Mouse (Mus musculus) cerebellum, postnatal 4 days (tissue): ENCODE data around the gene Grk2.

Experiments used
- DNase-seq, 2 experiments: peaks; one replicate each; pipeline ENCODE4 v3.0.0; 2022; ENCODE audit warnings: low spot score in 2 of 2, mixed read lengths in 1 of 2

The Grk2 gene

DNA sequence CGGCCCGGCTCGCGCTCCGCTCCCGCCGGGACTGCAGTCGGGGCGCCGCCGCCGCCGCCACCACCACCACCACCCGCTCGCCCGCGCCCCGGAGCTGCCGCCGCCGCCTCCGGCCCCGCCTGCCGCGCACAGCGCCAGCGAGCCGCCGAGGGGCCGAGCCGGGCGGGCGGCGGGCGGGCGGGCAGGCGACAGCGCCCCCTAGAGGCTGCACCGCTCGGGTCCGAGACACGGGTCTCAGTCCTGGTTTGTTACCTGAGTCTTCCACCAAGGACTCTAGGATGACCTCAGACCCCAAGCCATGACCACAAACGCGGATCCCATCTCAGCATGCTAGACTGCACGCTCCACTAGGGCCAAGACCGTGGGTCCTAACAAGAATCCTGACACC is at the start of gene Grk2:
Grk2 (minus strand) TSS at position 33 of the 388 bp plus-strand sequence.
- peak; percentile 76 to 90 for DNase-seq

- DNase-seq: no peak
These were observed 43.4 kb upstream of the Grk2 start for GRCm38 (mm10) chr19:4349455-4349854.

DNA sequence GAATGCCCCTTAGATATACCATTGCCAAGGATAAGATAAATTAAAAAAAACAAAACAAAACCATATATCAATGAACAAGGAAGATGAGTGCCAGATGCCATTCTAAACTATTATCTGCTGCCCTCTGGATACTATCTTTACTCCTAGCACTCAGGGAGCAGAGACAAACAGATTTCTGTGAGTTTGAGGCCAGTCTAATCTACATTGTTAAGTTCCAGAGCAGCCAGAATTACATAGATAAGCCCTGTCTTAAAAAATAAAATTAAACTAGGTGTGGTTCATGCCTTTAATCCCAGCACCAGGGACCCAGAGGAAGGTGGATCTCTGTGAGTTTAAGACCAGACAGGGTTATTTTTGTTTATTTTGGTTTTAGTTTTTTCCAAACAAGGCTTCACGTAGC is 40.5 kb upstream of the Grk2 start:
- no peak for DNase-seq

DNA sequence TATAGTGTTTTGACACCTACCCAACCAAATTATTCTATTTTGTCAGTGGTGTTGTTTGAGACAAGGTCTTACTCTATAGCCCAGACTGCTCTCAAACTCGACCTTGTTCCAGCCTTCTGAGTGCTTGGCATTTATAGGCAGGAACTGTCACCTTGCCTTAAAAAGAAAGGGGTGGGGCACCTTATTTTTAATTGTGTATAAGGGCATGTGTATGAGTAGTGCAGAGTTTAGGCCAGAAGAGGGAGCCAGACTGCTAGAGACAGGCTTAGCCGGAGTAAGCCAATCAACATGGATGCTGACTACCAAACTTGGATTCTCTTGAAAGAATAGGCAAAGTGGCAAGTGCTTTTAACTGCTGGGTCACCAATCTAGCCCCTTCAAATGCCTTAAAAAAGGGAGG is 32.1 kb upstream of the Grk2 start:
- DNase-seq: peak in 1 of 2 experiments; percentile 43

- DNase-seq: peak; percentile 82 to 90
These were observed 27.8 kb upstream of the Grk2 start for GRCm38 (mm10) chr19:4333791-4334190.

DNA sequence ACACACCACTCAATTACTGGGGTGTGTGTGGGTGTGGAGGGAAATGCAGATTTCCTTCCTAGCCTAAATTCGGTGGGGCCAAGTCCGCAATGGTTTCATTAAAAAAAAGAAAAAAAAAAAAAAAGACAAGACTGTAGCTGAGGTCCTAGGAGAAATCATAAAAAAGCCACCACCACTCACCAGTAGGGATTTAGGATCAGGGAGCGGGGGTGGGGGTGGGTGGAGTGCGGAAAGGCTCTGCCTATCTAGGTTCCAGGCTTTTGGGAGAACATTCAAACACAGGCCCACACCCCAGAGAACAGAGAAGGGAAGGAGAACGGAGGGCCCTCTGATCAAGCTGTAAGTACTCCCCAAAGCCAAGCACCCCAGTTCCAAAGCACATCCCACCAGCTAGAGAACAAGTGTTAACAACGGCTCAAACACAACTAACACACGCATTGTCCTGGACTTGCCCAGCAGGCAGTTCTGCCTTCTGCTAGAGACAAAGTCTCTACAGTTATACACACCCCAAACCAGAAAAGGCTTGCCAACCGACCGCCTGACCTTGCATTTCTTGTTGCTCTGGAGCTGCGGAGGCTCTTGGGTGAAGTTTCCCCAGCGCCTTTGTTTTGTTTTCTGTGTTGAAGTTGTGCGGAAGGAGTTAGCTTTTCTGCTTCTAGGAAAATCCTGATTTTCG is 27.2 kb upstream of the Grk2 start:
- no peak for DNase-seq

DNA sequence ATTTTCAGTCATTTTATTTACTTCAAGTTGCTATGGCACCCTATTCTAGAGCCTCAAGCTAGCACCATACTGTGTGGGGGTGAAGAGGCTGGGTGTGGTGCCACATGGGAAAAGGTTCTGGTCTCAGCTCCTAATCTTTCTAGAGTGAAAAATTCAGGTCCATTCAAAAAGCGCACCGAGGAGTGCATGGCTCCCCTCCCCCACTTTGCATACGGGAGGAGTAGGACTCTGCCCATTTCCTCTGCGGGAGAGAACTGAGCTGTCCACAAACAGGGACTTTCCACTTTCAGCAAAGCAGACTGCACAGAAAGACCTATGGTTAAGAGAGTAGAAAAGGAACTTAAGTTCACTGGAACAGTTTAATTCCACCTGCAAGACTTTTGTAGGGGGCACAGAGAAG is 26.6 kb upstream of the Grk2 start:
- DNase-seq: peak in 1 of 2 experiments; percentile 35

DNA sequence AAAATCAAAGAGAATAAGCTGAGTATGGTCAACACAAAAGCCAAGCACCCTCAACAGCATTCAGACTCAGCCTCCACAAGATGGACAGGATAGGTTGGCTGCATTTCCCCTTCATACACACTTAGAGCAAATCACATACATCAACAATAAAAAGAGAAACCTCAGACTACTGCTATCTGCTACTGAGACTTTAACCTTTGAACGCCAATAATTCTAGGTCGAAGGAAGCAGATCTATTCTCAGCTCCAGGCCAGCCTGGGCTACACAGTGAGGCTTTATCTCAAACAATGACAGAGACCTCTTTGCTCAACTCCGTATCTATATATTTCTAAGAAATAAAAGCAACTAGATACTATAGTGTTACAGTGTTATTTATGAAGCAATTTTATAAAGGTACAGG is 25.3 kb upstream of the Grk2 start:
- DNase-seq: no peak

GRCm38 (mm10) chr19:4330603-4331002 is 24.6 kb upstream of the Grk2 start:
- no peak for DNase-seq

DNA sequence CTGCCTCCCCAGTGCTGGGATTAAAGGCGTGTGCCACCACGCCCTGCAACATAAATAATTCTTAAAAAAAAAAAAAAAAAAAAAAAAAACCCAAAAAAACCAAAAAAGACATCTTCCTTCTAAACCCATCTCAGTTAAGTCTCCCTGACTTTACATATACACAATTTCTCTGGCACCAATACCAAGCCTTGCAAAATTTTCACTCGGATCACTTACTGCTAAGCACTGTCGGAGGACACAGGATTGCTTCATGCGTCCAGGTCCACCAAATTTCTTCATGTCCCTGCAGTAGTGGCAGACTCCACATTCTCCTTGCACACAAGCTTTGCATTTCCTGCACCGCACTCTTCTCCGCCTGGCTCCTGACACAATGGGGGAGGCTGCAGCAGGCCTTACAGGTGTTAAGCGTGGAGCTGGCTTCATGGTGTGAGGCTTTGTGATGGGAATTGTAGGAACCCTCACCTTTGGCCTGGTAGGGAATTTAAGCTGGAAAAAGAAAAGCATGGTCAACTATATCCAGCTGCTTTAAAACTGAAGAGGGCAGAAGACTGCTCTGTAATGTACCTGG is 22.8 kb upstream of the Grk2 start:
- no peak for DNase-seq

GRCm38 (mm10) chr19:4326881-4327280 is 20.9 kb upstream of the Grk2 start:
- DNase-seq: no peak

- no peak for DNase-seq
These were observed 20.1 kb upstream of the Grk2 start for GRCm38 (mm10) chr19:4326106-4326505.

DNA sequence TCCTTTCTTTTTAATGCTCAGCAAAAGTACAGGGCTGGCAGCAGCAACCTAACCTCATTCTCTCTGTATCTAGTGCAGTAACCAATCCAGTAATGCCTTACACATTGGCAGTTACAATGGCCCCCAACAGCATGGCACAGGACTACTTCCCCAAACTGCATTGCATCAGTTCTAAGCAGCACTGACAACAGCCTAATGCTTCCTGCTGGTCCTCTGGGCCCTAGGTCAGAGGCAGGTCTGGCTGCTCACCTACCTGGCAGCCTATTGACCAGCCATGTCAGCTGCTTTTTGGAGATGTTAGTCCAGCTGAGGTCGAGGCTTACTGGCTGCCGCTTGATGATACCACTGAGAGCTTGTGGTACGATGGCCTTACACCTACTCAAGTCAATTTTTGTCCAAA is 16.1 kb upstream of the Grk2 start:
- no peak for DNase-seq

GRCm38 (mm10) chr19:4321622-4322021 is 15.6 kb upstream of the Grk2 start:
- no peak for DNase-seq

- DNase-seq: no peak
These were observed 13.2 kb upstream of the Grk2 start for GRCm38 (mm10) chr19:4319272-4319671.

DNA sequence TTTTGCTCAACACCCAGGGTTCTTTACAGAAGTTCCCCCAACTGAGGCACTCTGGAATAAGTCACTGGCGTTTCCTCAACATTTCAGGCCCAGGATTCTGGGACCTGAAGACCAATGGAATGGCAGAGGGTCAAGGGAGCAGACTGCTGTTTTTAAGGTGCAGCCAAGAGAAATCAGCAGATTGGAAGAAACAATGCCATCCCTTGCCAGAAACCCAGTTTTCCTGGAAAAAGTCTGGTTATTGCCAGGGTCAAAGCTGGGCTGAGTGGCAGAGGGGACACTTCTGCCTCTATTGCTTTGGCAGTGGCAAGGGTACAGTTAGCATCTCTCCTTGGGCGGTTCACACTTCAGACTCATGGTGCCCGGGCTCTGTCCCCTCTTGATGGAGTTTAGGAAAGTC is 11.2 kb upstream of the Grk2 start:
- DNase-seq: peak in 1 of 2 experiments; percentile 12

- DNase-seq: peak; percentile 19 to 68
These were observed 9.4 kb upstream of the Grk2 start for GRCm38 (mm10) chr19:4315223-4315944.

- peak in 1 of 2 experiments; percentile 48 for DNase-seq
These were observed 3.8 kb upstream of the Grk2 start for GRCm38 (mm10) chr19:4309776-4310185.

GRCm38 (mm10) chr19:4309302-4309701 is 3.3 kb upstream of the Grk2 start:
- DNase-seq: no peak

DNA sequence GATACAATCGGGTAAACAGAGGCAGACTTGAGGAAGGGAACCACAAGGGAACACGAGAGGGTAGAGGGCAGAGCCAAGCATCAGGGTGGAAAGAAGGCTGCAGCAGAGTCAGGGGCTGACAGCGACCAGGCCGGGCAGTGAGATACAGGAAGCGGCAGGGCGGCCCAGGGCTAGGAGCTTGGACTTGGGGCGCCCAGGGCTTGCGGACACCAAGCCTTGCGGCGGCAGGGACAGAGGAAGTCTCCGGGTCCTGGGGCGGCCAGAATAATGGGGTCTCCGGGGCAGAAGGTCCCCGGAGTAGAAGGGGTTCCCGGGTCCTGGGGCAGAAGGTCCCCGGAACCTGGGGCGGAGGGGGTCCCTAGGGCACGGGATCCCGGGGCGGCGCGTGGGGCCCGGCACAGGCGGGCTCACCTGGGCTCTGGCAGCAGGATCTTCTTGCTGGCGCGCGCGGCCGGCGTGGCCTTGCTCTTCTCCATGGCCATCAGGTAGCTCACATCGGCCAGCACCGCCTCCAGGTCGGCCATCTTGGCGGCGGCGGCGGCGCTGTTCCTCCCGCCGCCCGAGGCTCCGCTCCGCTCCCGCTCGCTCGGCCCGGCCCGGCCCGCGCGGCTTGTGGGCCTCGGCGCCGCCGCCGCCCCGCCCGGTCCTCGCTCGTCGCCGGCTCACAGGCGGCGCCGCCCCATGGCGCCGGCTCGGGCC is 382 bp downstream of the Grk2 start:
- DNase-seq: peak in 1 of 2 experiments; percentile 59

- DNase-seq: no peak
These were observed 1.1 kb downstream of the Grk2 start for GRCm38 (mm10) chr19:4304871-4305321.

DNA sequence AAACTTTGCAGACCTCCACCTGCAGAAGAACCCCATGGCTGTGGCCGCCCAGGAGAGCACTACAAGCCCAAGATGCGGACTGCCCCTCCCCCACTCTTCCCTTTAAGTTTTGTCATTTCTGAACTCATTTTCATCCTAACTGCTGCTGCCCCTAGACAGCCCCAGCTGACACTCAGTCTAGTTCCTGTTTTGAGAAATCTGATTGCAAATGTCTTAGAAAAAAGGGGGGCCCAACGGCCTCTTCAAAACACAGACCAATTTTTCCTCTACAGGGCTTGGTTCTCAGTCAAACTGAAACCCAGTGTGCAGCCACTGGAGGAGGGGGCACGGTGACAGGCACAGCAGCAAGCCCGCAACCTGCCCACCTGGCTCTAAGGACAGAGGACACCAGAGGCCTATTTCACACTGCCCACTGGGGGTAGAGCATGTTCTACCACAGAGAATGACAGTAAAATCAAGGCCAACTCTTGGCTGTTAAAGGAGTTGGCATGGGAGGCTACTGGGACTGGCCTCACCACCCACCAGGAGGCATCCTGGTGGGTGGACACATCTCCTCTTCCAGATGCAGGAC is 1.7 kb downstream of the Grk2 start:
- DNase-seq: no peak
